Mouse (Mus musculus): Measurements from ENCODE around the gene Nt5dc3. TPM values are rescaled to one million over a fixed set of nuclear protein-coding genes. Genes with fewer than 3 reads are reported as not detected.

Nt5dc3 gene
- 1.8 and 2.1 TPM in 2 replicates for polyA plus RNA-seq (2014; fragmentation: Nextera tagmentation; extraction: Ambion mirVana)

DNA sequence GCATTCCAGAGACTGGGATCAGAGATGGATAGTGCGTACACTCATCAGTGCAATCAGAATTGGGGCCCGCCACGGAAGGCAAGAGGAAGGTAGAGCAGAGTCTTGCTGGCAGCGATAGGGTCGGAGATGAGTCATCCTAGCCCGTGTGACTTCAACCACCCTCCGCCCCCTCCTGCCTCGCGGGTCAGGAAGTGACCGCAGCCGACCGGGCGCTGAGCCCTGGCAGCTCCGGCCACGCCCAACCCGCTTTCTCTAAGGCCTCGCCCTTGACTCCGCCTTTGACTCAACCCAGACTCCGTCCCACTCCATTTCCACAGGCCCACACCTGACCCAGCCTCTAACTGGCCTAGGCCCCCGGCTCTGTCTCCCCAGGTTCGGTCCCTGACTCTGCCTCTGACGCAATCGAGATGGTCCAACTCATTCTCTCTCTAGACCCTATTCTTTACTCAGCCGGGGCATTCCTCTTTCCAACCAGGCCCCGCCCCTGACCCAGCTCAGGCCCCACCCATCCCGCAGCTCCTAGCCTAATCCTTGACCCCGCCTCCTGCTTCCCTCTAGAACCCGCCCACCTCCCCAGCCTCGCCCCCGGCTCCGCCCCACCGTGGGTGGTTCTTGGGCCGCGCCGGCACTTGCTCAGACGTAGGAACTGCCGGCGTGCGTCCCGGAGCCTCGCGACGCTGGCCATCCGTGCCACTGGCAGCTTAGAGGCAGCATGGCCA is at the start of gene Nt5dc3:
Gene Nt5dc3, plus strand, starts transcription at position 608 of the 719 bp plus-strand sequence.
- WGBS (ENCODE audit: insufficient replicate concordance): under 1% methylated on average over 43 of the region's 44 CpGs
- Histone ChIP-seq H3K4me3 (ENCODE audit: low read depth, low read length) (peak within 1 kb of the TSS; percentile 54), H3K4me1 (ENCODE audit: control insufficient read depth, insufficient read depth, low read length) (peaks cover 7% of the 10 kb centered on the region), H3K27me3 (ENCODE audit: control insufficient read depth, insufficient read depth, low read length) (no peaks in the 10 kb centered on the region), H3K36me3 (ENCODE audit: control insufficient read depth, insufficient read depth, low read length) (no peaks in the 10 kb centered on the region), H3K4me2 (peak within 1 kb of the TSS; percentile 84), H3K27ac (ENCODE audit: low read depth, low read length) (peak within 1 kb of the TSS; percentile 73), H3K9me3 (replicated peaks; ENCODE audit: control insufficient read depth, low read length) (no peaks in the 10 kb centered on the region), H3K9ac (ENCODE audit: low read depth, low read length) (peak within 1 kb of the TSS; percentile 66)
- peak; percentile 96 for ATAC-seq (replicated peaks; ENCODE audit: insufficient number of reproducible peaks, low FRiP score, low TSS enrichment)

DNA sequence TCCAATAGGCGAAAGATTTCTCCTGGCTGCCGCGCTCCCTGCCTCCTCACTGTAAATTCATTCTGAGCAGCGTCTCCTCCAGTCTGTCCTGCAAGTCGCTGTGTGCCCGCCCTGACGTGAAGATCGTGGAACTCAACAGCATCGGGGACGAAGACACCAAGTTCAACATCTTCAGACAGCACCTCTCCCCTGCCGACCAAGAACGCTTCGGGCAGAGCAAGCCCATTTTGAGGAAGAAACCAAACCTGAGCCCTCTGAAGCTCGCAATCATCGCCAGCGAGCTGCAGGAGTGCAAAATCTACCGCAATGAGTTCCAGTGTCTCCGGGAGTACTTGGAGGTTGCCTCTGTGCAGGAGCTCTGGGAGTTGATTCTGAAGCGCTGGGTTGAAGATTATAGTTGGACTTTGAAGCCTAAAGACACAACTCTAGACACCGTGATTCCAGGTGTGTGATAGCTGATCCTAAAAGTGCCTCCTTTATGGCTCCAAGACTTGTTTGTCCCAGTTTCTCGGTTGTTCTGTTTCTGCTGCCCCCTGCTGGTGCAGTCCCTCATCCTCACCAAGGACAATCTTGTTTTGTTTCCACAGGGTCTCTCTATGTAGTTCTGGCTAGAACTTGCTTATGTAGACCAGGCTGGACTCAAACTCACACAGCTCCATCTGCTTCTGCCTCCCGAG is 47.8 kb upstream of the Nt5dc3 start:
- peaks cover 6% of the 10 kb centered on the region for H3K4me1 ChIP-seq (ENCODE audit: control insufficient read depth, insufficient read depth, low read length)
- no peaks in the 10 kb centered on the region for H3K36me3 ChIP-seq (ENCODE audit: control insufficient read depth, insufficient read depth, low read length)
- H3K9me3 ChIP-seq (replicated peaks; ENCODE audit: control insufficient read depth, low read length): no peaks in the 10 kb centered on the region
- H3K27ac ChIP-seq (ENCODE audit: low read depth, low read length): no peak overlapping the region
- H3K27me3 ChIP-seq (ENCODE audit: control insufficient read depth, insufficient read depth, low read length): no peaks in the 10 kb centered on the region
- ATAC-seq (replicated peaks; ENCODE audit: insufficient number of reproducible peaks, low FRiP score, low TSS enrichment): no peak
- peak overlapping the region; percentile 62 for H3K9ac ChIP-seq (ENCODE audit: low read depth, low read length)
- 12% methylated on average over 22 of the region's 22 CpGs for WGBS (ENCODE audit: insufficient replicate concordance)
- peak overlapping the region; percentile 70 for H3K4me2 ChIP-seq
- H3K4me3 ChIP-seq (ENCODE audit: low read depth, low read length): peak overlapping the region; percentile 46

DNA sequence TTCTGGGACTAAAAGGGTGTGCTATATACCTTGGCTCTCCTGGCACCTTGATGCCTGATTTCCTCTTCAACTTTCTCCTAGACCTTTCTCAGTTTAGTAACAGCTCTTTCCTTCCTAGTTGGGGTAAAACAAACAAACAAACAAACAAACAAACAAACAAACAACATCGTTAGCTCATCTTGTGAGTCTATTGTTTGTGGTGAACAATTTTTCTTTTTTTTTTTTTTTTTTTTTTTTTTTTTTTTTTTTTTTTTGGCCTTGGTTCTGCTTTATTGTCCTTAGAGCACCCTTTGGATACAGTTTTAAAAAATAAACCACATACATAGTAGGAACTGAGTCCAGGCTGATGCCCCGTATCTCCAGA is 47.3 kb upstream of the Nt5dc3 start:
- Histone ChIP-seq H3K36me3 (ENCODE audit: control insufficient read depth, insufficient read depth, low read length) (no peaks in the 10 kb centered on the region), H3K4me3 (ENCODE audit: low read depth, low read length) (no peak overlapping the region), H3K27me3 (ENCODE audit: control insufficient read depth, insufficient read depth, low read length) (no peaks in the 10 kb centered on the region), H3K27ac (ENCODE audit: low read depth, low read length) (no peak overlapping the region), H3K9ac (ENCODE audit: low read depth, low read length) (no peak overlapping the region), H3K9me3 (replicated peaks; ENCODE audit: control insufficient read depth, low read length) (no peaks in the 10 kb centered on the region), H3K4me1 (ENCODE audit: control insufficient read depth, insufficient read depth, low read length) (peaks cover 6% of the 10 kb centered on the region), H3K4me2 (no peak overlapping the region)
- ATAC-seq (replicated peaks; ENCODE audit: insufficient number of reproducible peaks, low FRiP score, low TSS enrichment): no peak
- 30% methylated on average over 2 of the region's 2 CpGs for WGBS (ENCODE audit: insufficient replicate concordance)

DNA sequence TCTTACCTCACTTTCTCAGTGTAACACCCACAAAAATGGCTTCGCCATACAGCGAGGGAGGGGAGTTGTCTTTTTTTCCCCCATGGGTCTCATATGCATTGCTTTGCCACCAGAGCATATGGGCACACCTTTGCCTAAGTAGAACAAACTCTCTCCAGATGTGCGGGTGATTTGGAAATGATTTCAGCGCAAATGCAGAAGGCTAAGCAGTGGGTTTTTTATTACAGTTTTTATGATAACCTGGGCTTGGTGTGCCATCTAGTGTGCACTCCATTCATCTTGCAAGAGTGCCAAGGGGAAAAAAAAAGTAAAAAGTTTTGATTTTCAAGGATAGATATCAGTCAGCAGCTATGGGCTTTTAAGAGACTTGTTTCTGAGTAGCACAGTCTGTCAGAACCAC is 43.8 kb upstream of the Nt5dc3 start:
- ATAC-seq (replicated peaks; ENCODE audit: insufficient number of reproducible peaks, low FRiP score, low TSS enrichment): no peak
- 80% methylated on average over 4 of the region's 4 CpGs for WGBS (ENCODE audit: insufficient replicate concordance)
- H3K4me1 ChIP-seq (ENCODE audit: control insufficient read depth, insufficient read depth, low read length): no peaks in the 10 kb centered on the region
- H3K27ac ChIP-seq (ENCODE audit: low read depth, low read length): no peak overlapping the region
- no peaks in the 10 kb centered on the region for H3K9me3 ChIP-seq (replicated peaks; ENCODE audit: control insufficient read depth, low read length)
- H3K27me3 ChIP-seq (ENCODE audit: control insufficient read depth, insufficient read depth, low read length): no peaks in the 10 kb centered on the region
- H3K36me3 ChIP-seq (ENCODE audit: control insufficient read depth, insufficient read depth, low read length): no peaks in the 10 kb centered on the region
- H3K4me3 ChIP-seq (ENCODE audit: low read depth, low read length): no peak overlapping the region
- no peak overlapping the region for H3K9ac ChIP-seq (ENCODE audit: low read depth, low read length)
- no peak overlapping the region for H3K4me2 ChIP-seq

DNA sequence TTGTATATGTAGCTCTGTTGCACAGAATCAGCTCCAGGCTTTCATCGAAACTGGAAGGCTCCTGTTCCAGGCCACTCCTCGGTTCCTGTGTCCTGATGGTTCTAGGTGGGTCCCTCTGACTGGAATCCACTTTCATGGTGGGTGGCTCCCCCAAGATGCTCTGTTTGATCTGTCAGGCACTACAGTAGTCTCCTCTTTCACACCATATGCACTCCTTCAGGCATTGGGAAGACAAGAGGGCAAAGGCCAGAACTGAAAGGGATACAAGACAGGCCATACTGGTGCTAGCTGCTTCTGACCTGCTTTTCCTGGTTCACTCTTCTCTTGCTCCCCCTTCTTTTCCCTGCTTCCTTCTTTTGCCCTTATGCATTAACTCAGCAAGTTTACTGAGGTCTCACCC is 35.9 kb upstream of the Nt5dc3 start:
- no peak for ATAC-seq (replicated peaks; ENCODE audit: insufficient number of reproducible peaks, low FRiP score, low TSS enrichment)
- H3K9ac ChIP-seq (ENCODE audit: low read depth, low read length): no peak overlapping the region
- H3K27me3 ChIP-seq (ENCODE audit: control insufficient read depth, insufficient read depth, low read length): no peaks in the 10 kb centered on the region
- H3K27ac ChIP-seq (ENCODE audit: low read depth, low read length): no peak overlapping the region
- WGBS (ENCODE audit: insufficient replicate concordance): 74% methylated on average over 2 of the region's 2 CpGs
- no peak overlapping the region for H3K4me3 ChIP-seq (ENCODE audit: low read depth, low read length)
- H3K4me1 ChIP-seq (ENCODE audit: control insufficient read depth, insufficient read depth, low read length): no peaks in the 10 kb centered on the region
- no peaks in the 10 kb centered on the region for H3K9me3 ChIP-seq (replicated peaks; ENCODE audit: control insufficient read depth, low read length)
- no peak overlapping the region for H3K4me2 ChIP-seq
- H3K36me3 ChIP-seq (ENCODE audit: control insufficient read depth, insufficient read depth, low read length): no peaks in the 10 kb centered on the region

DNA sequence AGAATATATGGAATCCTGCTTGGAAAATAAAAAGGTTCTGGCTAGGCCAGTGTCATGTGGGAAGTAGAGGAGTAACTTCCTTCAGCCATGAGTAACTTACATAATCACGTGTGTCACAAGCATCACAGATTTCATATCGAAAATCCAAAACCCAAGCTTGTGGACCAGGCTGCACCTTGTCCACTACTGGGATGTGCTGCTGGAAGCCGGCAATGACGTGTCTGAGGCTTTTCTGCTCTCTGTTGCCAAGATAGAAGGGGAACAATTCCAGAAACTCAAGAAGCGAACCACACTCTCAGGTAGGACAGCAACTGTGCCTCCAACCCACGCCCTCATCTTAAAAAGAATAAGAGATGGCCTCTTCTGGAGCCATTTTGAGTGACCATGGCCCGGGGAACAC is 34.5 kb upstream of the Nt5dc3 start:
- Histone ChIP-seq H3K4me2 (no peak overlapping the region), H3K4me1 (ENCODE audit: control insufficient read depth, insufficient read depth, low read length) (no peaks in the 10 kb centered on the region), H3K4me3 (ENCODE audit: low read depth, low read length) (no peak overlapping the region), H3K27ac (ENCODE audit: low read depth, low read length) (no peak overlapping the region), H3K36me3 (ENCODE audit: control insufficient read depth, insufficient read depth, low read length) (no peaks in the 10 kb centered on the region), H3K9me3 (replicated peaks; ENCODE audit: control insufficient read depth, low read length) (no peaks in the 10 kb centered on the region), H3K9ac (ENCODE audit: low read depth, low read length) (no peak overlapping the region), H3K27me3 (ENCODE audit: control insufficient read depth, insufficient read depth, low read length) (no peaks in the 10 kb centered on the region)
- no peak for ATAC-seq (replicated peaks; ENCODE audit: insufficient number of reproducible peaks, low FRiP score, low TSS enrichment)
- WGBS (ENCODE audit: insufficient replicate concordance): 81% methylated on average over 7 of the region's 7 CpGs

DNA sequence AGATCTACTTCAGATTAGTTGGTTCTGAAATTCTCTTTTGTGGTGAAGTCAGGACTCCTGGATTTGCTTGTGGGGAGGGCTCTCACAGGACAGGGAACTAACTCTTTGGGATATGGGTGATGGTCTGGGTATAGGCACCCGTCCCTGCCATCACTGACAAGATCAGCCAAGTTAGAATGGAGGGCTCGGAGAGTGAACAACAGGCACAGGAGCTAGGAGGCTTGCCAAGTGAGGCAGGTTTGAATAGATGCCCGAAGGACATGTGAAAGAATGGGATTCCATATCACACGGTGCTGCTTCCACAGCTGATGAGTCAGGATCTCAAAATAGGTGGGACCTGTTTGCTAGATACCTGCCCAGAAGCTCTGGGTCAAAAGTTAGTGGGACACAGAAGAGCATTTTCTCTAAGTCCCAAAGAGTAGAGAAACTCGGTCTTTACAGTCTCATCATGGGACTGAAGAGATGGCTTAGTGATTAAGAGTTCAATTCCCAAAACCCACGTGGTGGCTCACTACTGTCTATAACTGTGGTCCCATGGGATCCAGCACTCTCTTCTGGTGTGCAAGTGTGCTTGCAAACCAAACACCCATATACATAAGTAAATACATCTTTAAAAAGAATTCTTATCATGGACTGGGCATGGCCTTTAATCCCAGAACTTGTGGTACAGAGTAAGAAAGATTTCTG is 22.8 kb upstream of the Nt5dc3 start:
- WGBS (ENCODE audit: insufficient replicate concordance): 80% methylated on average over 6 of the region's 6 CpGs
- ATAC-seq (replicated peaks; ENCODE audit: insufficient number of reproducible peaks, low FRiP score, low TSS enrichment): no peak

DNA sequence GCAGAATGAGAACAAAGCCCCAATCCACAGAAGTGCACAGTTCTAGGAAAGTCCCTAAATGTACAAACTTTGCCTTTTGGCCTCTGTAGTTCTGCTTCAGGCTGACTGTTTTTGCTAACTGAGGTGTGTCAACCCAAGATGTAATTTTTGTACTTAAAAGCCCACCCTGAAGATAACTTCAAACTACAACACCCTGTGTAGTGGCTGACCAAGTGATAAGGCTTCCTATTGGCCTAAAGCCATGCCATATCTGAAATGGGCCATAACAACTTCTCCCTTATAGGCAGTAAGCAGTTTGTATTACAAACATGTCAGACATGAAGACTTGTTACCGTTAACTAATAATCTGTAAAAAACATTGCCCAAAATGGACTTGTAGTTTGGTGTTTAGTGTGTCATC is 21.1 kb upstream of the Nt5dc3 start:
- Histone ChIP-seq H3K27ac (ENCODE audit: low read depth, low read length) (no peak overlapping the region), H3K4me2 (no peak overlapping the region), H3K9ac (ENCODE audit: low read depth, low read length) (no peak overlapping the region), H3K27me3 (ENCODE audit: control insufficient read depth, insufficient read depth, low read length) (no peaks in the 10 kb centered on the region), H3K9me3 (replicated peaks; ENCODE audit: control insufficient read depth, low read length) (no peaks in the 10 kb centered on the region), H3K36me3 (ENCODE audit: control insufficient read depth, insufficient read depth, low read length) (no peaks in the 10 kb centered on the region), H3K4me3 (ENCODE audit: low read depth, low read length) (no peak overlapping the region), H3K4me1 (ENCODE audit: control insufficient read depth, insufficient read depth, low read length) (no peaks in the 10 kb centered on the region; the same call in 1 of the 2 replicates)
- ATAC-seq (replicated peaks; ENCODE audit: insufficient number of reproducible peaks, low FRiP score, low TSS enrichment): no peak
- 92% methylated on average over 1 of the region's 1 CpGs for WGBS (ENCODE audit: insufficient replicate concordance)

More for the DNA sequence above, 22.8 kb upstream of the Nt5dc3 start:
- Histone ChIP-seq H3K36me3 (ENCODE audit: control insufficient read depth, insufficient read depth, low read length) (no peaks in the 10 kb centered on the region), H3K27me3 (ENCODE audit: control insufficient read depth, insufficient read depth, low read length) (no peaks in the 10 kb centered on the region), H3K4me3 (ENCODE audit: low read depth, low read length) (no peak overlapping the region), H3K4me2 (no peak overlapping the region), H3K27ac (ENCODE audit: low read depth, low read length) (no peak overlapping the region), H3K9me3 (replicated peaks; ENCODE audit: control insufficient read depth, low read length) (no peaks in the 10 kb centered on the region), H3K4me1 (ENCODE audit: control insufficient read depth, insufficient read depth, low read length) (no peaks in the 10 kb centered on the region; the same call in 1 of the 2 replicates), H3K9ac (ENCODE audit: low read depth, low read length) (no peak overlapping the region)

All from heart, embryonic 11.5 days (tissue).